Mouse (Mus musculus) ZHBTc4 (cell line): ENCODE data around the gene Mxd3.

Experiments
- DNase-seq: peaks from one replicate; pipeline ENCODE4 v3.0.0-alpha.2; 2011; ENCODE audit warnings: low read depth, low spot score

Mxd3 gene

DNA sequence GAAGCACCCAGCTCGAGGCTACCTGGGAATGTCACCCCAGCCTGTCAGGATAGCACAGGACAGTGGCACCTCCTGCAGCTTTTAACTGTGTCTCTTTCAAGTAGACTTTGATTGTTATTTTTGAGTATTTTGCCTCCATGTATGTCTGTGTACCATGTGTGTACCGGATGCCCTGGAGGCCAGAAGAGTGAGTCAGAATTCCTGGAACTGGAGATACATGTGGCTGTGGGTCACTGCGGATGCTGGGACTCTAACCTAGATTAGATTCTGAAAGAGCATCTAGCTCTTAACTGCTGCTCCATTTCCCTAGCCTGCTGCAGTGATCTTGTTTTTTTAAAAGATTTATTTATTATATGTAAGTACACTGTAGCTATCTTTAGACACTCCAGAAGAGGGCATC lies 2.7 kb upstream of the Mxd3 start:
- no peak for DNase-seq

DNA sequence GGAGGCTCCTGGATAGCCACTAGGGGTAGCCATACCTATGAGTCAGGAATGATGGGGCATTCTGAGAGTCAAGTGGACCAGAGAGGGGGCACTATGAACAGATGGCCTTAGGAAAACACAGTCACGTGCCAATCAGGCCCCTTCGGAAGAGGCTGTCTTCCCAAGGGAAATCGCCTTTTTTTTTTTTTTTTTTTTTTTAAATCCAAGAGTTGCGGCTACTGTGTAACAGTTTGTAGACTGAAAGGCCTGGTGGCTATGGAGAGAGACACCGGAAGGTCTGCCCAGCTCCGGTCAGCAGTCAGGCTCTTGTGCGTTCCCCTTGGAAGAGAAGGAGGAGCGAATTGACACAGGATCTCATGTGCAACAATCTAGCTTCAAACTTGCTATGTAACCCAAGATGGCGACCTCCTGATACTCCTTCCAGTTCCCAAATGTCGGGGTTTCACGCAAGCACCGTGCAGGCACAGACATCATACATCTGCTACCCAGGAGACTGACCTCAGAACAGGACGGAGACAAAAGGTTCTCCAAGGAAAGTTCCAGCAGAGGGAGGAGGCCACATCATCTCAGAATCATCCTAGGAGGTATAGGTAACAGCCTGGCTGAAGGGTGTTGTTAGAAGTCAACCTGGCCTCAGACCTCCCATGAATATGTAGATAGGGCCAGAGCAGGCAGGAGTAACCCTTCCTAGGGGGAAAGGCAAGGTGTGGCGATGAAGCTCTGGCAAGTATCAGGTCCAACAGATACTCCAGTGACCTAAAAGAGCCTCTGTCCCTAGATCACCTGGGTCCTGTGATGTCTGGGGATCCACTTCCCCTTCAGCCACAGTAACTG lies 1.2 kb upstream of the Mxd3 start:
- peak; percentile 68 for DNase-seq

DNA sequence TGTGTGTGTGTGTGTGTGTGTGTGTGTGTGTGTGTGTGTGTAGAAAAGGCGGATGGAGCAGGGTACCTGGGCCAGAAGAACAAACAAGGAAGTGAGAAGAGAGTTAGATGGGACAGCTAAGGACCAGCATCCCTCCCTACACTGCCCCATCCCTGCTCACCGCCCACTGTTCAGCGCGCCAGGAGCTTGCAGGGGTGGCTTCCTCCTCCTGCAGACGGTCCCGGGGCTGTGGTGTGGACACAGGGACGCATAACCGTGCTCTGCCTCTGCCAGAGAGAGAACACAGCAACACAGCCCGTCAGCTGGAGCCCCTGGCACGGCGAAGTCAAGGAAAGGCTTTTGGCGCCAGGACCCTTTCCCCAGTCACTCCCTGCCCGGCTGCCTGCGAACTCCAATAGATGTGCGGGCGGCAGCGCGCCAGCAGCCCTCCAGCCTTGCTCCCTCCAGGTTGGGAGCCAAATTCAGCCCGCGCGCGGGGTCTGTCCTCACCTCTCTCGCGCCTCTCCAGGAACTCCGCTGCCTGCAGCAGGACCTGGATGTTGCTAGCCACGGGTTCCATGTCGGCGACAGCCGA lies 427 bp downstream of the Mxd3 start:
- DNase-seq: peak; percentile 71

DNA sequence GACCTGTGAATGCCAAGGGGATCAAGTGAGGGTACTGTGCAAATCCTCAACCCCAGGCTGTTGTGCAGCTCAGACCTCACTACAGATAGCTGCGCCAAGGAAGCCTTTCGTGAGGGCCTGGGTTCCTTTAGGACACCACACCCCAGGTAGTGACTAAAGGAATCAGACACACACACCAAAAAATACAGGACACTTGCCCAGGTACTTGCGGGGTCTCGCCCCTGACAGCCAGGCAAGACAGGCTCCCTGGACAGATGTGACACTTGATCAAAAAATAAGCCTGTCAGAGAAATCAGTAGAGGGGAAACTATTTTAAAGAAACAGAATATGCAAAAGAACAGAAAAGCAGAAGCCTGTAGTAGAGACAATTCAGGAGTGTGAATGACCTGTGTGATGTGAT lies 982 bp downstream of the Mxd3 start:
- no peak for DNase-seq

DNA sequence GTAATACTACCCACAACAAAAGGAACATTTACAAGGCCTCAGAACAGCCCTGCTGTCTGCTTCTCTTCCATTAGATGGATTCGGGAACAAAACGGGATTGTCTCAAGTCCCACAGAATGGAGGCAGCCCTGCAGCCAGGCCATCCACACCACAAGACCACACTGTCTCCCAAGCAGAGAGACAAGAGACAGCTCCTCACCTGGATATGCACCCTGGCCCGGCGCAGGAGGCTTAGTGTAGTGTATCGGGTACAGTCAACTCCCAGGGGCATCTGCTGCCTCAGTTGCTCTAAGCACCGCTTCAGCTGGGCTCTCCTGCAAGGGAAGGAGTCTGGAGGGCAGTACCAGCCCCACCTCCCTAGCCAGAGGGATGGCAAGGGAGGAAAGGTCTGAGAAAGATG lies 1.5 kb downstream of the Mxd3 start:
- no peak for DNase-seq

DNA sequence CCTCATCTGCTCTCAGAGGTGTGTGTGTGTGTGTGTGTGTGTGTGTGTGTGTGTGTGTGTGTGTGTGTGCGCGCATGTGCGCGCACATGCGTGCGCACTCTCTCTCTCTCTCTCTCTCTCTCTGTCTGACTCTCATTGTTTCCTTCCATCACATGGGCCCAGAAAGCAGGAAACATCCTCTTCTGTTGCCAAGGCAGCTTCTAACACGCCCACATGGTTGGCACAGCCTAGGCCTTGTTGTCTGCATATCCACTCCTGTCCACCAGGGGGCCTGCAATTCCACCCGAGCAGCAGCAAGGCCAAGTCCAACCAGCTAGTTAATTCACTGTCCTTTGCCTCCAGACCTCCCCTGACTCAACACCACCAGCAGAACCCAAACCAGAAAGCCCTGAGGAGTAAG lies 2.0 kb downstream of the Mxd3 start:
- peak; percentile 93 for DNase-seq

DNA sequence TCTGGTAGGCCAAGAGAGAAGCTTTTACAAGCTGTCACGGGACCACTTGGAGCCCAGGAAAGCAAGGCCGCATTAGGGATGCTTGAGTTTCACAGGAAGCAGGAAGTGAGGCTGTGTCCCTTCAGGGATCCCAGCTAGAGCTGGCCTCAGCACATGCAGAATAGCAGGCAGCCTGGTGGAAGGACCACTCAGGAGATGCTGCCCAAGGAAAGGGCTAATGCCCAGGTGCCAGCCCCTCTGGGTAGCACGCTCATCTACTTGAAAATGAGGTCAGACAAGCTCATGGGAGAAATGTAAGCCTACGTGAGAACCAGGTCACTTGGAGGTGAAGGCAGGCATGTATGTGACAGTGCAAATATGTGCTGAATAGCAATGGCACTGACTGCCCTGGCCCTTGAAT lies 2.5 kb downstream of the Mxd3 start:
- DNase-seq: no peak

DNA sequence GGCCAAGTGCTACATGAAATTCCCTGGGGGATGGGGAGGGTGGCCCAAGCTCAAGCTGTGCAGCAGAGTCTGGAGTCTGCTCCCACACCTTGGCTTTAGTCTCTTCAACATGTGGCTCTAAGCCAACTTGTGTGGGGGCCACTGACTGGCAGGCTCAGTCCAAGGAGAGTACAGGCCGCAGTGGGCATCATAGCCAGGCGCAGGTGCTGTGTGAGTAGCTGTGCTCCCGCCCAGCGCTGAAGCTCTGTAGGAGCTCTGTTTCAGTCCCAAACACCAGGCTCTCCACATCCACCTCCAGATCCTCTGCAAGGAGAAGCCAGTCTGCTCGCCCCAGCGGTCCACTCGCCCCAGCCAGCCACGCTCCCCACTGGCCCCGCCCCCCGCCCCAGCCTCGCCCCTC lies 4.0 kb downstream of the Mxd3 start:
- peak; percentile 72 for DNase-seq

DNA sequence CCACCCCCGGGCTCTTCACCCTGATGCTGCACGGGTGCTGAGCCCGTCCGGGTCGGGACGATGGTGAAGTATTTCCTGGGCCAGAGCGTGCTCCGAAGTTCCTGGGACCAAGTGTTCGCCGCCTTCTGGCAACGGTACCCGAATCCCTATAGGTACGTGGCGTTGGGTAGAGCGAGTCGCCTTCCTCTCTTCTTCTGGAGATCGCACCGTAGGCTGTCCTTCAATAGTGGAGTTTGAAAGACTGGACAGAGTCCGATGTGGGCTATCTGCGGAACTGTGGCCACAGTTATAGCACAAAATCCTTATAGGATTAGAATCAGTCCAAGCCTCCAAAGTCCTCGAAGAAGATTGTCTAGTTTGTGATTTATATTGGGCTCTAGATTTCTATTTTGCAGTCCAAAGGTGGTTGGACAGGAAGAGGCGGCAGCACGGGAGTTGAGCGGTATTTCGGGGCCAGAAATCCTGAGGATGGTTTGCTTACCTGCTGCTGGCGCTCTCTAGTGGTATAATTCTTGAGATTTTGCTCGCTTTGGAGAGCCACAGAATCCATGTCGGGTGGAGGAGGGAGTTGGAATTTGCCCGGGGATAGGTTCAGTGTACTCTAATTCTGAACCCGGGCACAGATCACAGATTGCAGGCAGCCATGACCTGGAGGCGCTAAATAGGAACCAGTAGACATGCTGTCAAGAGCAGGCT lies 7.3 kb downstream of the Mxd3 start:
- peak; percentile 78 for DNase-seq

DNA sequence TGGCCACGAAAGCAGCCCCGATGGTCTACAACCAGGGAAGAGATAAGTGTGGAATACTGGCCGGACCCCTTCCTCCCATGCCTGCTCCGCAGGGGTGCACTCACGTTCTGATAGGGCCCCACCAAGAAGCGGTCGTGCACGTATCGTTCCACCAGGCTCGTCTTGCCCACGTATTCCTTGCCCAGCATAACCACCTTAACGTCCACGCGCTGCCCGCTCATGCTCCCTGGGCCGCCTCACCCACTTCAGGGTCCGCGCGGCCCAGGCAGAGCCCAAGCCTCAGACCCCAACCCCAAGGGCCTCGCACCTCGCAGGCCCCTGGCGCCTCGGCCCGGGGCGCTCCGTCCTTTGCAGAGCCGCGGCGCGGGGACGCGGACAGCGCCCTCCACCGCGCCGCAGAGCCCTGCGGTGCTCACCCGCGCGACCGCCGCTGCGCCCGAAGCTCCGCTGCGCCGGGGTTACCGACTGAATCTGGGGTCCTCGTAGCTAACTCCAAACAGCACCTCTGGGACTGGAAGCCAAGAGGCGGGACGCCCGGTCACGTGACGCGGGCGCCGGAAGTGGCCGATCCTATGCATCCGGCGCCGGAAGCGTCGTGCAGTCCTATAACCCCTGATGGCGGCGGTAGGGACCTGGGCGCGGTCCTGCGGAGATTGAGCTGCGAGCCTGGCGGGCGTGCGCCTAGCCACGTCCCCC lies 8.0 kb downstream of the Mxd3 start, which contains the start of gene Rab24:
Rab24 (minus strand) TSS at position 513 of the 696 bp plus-strand sequence.
- peak; percentile 96 for DNase-seq

DNA sequence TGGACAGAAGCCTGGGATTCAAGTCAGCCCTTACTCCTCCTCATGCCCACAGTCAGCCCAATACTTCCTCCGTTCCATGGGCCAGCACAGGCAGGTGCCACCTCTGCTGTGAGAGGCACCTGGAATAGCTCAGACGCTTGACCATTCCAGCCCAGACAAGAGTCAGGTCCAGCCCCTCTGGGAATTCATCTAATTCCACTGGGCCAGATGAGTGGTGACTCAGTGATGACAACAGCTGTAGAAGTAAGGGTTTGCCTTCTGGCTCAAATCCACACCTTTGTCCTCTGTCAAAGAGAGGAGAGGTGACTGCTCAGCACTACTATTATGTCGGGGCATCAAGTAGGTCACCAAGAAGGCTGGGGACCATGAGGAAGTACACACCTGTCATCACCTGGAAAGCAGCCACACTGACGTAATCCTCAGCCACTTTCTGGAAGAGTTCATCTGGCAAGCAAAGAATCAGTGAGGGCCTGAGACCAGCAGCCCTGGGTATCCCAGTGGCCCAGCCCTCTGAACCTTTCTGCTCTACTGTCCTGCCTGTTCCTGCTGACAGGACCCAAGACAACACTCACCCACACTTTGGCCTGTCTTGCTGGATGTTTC lies 9.6 kb downstream of the Mxd3 start, which contains the start of gene Prelid1:
Prelid1 (plus strand) TSS at position 570 of the 603 bp plus-strand sequence.
- DNase-seq: no peak

DNA sequence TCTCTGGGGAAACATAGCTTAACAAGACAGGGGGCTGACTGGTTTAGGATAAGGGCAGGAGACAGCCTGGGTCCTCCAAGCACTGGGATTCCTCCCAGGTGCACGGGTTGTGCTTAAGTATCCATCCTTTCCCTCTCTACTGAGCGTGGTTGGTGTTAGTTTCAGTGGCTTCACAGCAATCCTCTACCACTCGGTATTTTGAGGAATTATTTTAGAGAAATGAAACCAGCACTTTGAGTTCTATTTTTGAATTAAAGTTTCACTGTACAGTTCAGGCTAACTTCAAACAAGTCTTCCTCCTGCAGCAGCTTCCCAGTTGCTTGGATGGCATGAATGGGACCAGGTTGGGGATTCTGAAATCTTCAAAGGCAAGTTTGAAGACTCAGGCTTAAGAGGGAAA lies 11.3 kb downstream of the Mxd3 start:
- DNase-seq: no peak

DNA sequence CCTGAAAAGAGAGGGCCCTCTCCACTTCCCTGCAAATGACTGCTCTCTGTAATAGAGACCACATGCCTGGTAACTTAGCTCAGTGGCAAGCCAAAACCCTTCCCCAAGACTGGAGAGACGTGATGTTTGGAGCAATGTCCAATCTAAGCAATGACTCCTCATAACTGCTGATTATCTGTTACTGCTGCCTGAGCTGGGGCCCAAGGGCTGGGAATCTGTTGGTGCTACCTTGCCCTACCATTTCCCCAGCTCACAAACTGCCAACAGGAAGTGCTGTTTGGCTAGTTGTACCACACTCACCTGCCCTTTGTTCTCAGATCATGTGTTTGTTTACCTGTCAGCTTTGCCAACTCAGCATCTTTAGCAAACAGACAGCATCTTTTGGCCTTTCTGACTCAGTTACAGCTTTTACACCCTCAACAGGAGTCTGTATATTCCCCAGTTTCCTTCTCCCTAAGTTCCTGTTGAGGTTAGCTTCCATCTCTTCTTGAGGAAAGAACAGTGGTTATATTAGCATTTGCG lies 14.7 kb downstream of the Mxd3 start:
- DNase-seq: no peak

DNA sequence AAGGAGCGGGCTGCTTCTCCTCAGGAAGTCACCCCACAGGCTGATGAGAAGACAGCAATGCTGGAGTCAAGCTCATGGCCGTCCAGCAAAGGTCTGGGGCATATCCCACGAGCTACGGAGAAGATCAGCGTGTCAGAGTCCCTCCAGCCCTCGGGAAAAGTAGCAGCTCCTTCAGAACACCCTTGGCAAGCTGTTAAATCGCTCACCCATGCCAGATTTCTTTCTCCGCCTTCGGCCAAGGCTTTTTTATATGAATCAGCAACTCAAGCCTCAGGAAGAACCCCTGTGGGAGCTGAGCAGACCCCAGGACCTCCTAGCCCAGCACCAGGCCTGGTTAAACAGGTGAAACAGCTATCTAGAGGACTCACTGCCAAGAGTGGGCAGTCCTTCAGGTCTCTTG lies 16.6 kb downstream of the Mxd3 start:
- no peak for DNase-seq

DNA sequence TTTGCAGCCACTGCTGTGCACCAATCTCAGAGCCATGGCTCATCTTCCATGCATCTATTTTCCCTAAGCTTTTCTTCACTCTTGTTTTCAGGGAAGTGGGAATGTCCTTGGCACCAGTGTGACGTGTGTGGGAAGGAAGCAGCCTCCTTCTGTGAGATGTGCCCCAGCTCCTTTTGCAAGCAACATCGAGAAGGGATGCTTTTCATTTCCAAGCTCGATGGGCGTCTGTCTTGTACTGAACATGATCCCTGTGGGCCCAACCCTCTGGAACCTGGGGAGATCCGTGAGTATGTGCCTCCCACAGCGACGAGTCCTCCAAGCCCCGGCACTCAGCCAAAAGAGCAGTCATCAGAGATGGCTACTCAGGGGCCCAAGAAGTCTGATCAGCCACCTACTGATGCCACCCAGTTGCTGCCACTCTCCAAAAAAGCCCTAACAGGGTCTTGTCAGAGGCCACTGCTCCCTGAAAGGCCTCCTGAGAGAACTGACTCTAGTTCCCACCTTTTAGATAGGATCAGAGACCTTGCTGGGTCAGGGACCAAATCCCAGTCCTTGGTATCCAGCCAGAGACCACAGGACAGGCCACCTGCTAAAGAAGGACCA lies 17.5 kb downstream of the Mxd3 start:
- no peak for DNase-seq

DNA sequence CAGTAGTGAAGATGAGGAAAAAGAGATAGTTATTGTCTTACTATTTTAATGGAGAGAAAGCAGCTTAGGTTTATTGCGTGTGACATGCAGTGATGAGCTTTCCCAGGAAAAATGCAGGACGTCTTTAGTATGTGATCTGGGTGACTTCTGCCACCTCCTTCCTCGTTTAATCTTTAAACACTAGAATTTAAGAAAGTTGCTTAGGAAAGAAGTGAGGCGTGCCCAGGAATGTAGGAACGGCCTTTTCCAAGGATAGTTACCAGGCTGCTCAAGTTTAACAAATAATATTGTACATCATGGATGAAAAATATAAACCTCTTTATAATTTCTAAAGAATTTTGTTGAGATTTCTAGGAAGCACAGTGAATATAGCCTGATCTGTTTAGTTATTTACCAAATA lies 28.7 kb downstream of the Mxd3 start:
- DNase-seq: no peak

DNA sequence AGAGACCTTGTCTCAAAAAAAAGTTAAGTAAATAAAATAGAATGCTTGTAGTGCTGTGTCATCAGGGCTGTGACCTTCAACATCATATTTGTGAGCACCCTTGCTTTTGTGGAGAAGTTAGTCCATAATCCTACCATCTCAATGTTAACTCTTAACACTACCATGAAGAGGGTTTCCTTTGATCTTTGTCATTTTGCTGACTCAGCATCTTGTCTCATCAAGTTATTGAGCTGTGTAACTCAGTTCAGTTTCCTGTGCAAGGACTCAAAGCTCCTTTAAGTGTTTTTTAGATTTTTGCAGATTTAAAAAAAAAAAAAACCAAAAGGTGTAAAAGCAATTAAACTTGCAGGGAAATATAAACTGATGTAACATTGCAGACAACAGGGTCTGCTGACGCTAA lies 32.9 kb downstream of the Mxd3 start:
- no peak for DNase-seq

DNA sequence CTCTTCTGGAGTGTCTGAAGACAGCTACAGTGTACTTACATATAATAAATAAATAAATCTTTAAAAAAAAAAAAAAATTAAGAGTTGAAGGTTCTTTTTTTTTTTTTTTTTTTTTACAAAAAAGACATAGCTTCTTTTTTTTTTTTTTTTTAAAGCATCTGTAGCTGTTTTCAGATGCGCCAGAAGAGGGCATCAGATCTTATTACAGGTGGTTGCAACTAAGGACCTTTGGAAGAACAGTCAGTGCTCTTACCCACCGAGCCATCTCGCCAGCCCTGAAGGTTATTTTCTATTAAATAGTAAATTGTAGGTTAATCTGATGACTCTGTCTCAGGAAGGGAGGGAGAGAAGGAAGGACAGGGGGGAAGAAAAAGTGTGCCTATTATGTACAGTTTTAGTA lies 40.8 kb downstream of the Mxd3 start:
- peak; percentile 56 for DNase-seq

DNA sequence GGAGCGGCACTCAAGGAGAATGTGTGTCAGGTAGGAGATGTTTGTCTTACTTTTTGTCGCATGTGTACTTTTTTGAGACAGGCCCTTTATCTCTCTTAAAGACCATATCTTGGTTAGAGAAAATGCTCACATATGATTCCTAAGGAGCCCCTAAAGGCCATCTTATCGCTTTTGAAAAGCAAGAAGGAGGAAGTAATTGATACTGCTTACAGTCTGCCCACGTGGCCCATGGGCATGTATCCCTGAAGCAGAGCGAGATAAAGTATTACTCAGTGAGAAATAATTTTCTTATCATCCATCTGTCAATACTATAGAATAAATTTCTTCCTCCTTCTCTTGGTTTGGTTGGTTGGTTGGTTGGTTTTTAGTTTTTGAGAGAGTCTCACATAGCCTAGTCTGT lies 52.0 kb downstream of the Mxd3 start:
- DNase-seq: no peak

DNA sequence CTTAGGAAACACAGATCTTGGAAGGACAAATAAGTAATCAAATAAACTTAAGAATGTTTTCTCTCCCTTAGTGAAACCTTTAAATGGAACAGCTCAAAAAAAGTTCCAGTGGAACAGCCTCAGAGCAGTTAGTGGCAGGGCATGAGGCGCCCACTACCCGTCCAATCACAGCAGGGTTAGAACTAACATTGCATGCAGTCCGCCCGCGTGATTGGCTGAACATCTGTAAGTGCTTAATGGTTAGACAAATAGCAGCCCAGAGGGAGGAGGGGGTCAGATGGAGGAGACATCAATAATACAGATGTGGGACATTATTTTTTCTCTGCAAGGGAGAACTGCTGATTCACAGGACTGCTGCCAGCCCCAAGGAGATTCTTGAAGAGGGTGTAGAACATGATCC lies 52.4 kb downstream of the Mxd3 start:
- DNase-seq: peak; percentile 64
